Mouse (Mus musculus) yolk sac, embryonic 10.5 days (tissue): ENCODE data around the gene Efr3b.
"Not testable (repeated sequence)": the region's sequence is repeated elsewhere in the genome, so short reads cannot be mapped to it uniquely, and the experiment has no call there.

Source experiments
- DNase-seq: peaks from one replicate; pipeline ENCODE4 v3.0.0-alpha.2; 2017; ENCODE audit warnings: low spot score

Efr3b gene

DNA sequence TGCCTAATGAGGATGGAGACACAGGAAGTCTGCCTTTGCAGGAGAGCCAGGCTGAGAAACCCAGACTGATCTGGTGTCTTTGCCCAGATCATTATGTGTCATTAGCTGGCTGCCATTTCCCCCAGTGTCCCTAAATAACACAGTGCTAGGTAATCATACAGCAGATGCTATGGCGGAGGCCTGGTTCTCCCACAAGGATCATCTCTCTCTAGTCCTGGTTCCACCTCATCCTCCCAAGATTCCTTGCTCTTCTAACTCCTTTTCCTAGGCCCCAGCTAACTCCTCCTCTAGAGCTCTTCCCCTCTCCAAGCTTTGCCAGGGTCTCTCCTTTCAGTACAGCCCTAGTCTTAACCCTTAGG lies 57.7 kb downstream of the Efr3b start:
- no peak for DNase-seq

DNA sequence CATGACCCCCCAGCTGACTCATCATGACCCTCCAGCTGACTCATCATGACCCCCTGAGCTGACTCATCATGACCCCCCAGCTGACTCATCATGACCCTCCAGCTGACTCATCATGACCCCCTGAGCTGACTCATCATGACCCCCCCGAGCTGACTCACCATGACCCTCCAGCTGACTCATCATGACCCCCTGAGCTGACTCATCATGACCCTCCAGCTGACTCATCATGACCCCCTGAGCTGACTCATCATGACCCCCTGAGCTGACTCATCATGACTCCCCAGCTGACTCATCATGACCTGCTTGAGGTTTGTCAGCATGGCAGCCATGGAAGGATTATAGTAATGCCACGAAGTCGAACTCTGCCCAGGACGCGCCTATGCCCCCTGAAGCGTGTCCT lies 65.5 kb downstream of the Efr3b start:
- DNase-seq = not testable (repeated sequence)

DNA sequence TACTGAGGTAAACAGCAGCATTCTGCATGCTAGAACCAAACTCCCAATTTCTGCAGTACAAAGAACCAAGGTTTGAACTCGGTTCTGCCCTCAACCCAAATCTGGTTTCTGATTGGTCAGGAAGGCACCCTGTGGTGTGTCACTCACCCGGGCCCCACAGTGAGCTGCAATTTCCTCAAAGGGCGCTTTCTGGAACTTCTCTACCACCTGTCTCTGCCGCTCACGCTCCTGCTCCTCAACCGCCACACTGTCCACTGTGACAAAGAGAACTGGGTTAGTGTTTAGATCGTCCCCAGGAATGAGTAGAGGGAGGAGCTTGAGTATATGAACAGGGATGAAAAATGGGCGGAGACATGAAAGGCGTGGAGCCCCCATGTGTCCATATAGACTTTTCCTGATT lies 70.3 kb downstream of the Efr3b start:
- no peak for DNase-seq

DNA sequence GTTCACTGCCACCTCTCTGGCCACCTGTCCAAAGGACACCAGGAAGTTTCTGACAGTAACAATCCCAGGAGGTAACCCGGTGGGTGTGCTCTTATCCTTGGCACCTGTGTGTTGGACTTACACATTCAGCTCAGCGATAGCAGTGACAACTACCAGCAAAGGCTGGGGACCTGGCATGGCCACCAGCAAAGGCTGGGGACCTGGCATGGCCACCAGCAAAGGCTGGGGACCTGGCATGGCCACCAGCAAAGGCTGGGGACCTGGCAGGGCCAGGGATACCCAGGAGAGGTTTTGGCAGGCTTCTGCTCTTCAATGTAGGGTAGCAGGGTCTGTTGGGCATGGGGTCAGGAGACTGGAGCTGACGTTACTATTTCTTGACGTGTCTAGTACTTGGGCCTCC lies 71.5 kb downstream of the Efr3b start:
- no peak for DNase-seq

DNA sequence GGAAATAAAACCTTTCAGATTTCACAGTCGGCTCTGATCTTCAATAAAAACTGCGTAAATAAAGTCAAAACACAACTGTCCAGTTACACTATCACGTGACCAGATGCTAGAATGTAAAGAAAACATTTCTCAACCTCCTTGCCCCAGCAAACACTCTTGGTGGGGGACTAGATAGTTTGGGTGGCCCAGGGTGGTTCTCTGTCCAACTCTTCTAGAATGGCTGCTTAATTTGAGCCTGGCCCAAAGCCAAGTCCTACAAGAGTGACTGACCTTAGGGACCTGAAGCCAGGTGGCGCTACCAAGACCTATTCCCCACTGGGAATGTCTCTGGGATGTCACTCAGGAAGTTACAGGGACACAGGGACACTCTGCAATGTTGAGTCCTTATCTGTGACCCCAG lies 78.2 kb downstream of the Efr3b start:
- peak; percentile 20 for DNase-seq

DNA sequence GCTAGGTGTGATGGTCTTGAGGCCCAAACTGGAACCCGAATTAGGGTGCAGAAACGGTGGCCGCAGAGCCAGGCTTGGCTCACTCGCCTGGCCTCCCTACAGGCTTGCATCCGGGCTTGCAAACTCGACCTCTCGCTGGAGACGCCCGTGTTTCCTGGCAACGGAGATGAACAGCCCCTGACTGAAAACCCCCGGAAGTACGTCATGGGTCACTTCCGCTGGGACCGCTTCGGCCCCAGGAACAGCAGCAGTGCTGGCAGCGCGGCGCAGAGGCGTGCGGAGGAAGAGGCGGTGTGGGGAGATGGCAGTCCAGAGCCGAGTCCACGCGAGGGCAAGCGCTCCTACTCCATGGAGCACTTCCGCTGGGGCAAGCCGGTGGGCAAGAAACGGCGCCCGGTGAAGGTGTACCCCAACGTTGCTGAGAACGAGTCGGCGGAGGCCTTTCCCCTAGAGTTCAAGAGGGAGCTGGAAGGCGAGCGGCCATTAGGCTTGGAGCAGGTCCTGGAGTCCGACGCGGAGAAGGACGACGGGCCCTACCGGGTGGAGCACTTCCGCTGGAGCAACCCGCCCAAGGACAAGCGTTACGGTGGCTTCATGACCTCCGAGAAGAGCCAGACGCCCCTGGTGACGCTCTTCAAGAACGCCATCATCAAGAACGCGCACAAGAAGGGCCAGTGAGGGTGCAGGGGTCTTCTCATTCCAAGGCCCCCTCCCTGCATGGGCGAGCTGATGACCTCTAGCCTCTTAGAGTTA lies 78.7 kb downstream of the Efr3b start:
- DNase-seq = peak; percentile 91

DNA sequence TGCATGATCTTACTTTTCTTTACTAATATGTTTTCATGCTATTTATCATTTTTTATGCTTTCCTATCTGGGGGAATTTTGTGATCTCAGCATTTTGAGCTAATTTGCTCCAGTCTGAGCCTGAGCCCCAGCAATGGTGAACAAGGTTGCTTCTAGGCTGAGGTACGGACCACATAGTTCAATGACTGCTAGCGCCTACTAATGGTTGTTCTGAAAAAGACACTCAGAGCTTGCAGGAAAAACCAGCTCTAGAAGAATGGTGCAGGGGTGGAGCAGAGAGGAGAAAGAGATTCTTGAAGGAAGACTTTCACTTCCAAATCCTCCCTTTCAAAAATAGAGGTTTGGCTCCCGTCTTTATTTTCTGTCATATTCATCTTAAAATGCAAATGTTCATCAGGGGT lies 82.4 kb downstream of the Efr3b start:
- DNase-seq = no peak

DNA sequence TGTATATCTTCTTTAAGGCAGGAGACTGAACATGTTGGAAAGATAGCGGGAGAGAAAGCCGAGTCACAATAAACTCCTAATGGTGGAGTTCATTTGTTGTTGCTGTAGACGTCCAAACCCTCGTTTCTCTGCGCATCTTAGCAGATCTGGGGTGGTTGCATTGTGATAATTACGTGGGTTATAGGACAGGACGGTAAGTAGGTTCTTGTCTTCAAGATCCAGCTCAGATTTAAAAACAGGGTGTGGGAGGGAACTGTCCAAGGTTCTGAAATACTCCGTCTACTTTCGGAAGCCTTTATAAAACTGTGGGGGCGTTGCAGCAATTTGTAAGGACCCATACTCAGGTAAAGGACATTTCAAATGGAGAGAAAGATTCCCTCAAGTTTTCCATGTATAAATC lies 83.3 kb downstream of the Efr3b start:
- peak; percentile 15 for DNase-seq

DNA sequence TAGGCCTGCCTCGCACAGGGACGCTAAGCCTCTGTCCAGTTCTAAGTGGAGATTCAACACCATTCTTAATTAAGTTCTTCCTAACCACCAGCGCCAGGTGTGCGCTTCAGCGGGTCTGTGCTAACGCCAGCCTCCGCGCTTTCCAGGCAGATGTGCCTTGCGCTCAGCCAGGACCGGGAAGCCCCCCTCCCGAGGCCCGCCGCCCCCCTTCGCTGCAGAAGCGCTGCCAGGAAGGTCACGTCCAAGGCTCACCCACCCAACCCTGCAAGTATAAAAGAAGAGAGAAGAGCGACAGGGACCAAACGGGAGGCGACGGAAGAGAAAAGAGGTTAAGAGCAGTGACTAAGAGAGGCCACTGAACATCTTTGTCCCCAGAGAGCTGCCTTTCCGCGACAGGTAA lies 84.1 kb downstream of the Efr3b start, which contains the start of gene Pomc:
Pomc (plus strand) TSS at position 301 of the 400 bp plus-strand sequence.
- DNase-seq = no peak

DNA sequence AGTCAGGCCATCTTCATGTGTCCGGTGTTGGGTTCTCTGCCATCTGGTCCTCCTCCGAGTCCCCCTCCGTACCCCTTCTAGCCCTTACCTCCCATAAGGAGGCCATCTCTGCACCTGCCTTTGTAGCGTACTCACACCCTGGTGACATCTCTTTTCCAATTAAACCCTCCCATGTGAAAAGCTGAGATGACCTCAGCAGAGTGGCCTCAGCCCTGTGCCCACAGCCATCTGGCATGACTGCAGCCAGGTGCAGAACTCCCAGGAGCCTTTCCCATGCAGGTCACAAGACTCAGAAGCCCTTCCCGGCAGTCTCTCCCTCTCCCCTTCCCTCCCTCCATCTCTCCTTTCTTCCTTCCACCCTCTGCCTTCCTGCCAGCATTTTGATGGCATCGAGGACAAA lies 91.2 kb downstream of the Efr3b start:
- DNase-seq = no peak

DNA sequence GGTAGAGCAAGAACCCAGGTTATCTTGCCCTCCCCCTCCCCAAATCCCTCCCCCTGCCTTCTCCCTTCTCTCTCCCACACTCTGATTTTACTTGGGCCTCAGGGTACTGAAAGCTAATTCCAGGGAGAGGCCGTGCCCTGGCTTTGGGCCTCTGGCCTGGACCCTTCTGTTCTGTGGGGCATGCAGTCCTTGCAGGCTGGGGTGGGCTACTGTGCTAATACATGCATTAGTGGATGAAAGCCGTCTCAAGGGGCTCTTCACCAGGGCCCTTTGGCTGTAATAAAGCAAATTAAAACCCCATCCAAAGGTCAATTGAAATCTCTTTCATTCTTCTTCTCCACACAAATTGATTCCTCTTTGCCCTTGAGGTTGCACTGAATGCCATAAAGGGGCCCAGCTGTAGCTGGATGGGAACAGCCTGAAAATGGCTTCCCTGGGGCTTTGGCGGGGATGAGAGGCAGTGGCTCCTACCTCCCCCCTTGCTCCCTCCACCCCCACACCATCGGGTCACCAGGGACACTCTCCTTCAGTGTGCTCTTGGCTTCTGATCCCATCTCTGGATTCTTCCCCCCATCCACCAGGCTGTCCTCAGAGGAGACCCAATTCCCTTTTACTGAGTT lies 94.2 kb downstream of the Efr3b start:
- no peak for DNase-seq

DNA sequence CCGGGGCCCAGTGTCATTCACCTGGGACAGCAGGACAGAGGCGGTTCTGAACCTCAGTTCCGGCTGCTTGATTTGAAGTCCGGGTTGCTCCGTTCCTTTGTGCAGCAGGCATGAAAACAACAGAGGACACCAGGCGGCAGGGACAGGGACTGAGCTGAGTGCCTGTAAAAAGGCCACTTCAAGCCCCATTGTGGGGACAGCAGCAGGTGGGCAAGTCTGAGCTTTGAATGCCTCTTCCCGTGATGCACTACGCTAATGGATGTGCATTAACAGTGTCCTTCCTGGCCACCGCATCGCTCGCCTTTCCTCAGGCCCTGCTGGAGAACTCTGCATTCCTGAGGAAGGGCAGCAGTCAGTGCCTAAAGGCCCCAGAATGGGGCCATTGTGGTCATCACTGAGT lies 96.7 kb downstream of the Efr3b start:
- no peak for DNase-seq

DNA sequence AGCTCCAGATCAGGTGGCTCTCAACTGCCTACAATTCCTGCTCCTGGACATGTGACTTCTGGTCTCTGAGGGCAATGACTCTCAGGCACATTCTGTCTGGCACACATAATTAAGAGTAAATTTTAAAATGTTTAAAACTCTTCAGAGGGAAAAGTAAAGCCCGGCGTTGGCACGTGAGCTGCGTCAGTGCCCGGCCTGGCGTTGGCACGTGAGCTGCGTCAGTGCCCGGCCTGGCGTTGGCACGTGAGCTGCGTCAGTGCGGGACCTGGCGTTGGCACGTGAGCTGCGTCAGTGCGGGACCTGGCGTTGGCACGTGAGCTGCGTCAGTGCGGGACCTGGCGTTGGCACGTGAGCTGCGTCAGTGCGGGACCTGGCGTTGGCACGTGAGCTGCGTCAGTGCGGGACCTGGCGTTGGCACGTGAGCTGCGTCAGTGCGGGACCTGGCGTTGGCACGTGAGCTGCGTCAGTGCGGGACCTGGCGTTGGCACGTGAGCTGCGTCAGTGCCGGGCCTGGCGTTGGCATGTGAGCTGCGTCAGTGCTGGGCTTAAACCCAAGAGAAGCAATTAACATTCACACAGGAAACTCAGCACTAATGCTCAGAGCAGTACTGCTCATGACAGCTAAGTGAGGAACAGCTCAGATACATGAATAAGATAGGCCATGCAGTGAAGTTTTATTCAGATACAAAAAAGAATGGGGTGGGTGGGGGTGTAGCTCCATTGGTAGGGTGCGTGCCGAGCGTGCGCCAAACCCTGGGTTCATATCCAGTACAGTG lies 108.4 kb downstream of the Efr3b start:
- DNase-seq = not testable (repeated sequence)

DNA sequence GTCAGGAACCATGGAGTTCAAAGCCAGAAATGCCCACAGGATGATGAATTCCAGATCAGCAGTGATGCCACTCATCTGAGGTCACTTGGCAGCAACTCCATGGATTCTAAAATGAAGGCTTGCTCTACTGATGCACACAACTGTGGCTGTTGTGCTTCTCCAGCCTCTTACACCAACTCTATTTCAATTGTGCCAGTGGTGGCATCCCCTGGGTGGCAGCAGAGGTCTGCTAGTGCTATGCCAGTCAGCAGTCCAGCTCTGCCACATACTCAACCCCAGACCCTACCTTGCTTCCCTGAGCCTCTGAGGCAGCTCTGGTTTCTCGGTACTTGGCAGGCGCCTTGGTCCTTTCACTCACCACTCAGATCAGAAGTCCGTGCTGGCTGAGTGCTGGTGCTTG lies 109.9 kb downstream of the Efr3b start:
- no peak for DNase-seq

DNA sequence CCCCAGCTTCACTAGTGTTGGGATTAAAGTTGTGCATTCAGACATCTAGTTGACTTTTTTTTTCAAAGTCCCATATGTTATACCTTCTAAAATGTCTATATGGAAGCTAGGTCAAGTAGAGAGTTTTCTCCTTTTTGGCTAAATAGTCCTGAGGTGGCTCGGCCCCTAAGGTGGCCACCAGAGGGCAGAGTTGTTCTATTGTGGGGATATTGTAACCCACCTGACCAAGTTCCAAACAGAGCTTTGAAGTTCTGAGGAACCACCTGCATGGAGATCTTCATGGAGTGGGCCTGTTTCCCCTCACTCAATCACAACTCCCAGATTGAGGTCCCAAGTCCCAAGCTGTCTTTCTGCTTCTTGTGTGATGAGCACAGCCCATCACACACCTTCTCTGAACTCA lies 112.6 kb downstream of the Efr3b start:
- no peak for DNase-seq

DNA sequence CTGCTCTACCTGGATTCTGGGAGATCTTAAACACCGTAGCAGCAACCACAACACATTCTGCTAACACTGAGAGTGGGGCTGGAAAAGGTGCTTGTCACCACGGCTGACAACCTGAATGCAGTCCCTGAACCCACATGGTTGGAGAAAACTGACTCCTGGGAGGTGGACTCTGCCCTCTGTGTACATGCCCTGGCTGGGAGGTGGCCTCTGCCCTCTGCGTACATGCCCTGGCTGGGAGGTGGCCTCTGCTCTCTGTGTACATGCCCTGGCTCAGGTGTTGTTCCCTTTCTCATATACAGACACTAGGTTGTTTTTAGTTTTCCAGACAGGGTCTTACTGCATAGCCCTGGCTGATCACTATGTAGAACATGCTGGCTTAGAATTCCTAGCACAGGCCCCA lies 119.3 kb downstream of the Efr3b start:
- DNase-seq = peak; percentile 76

DNA sequence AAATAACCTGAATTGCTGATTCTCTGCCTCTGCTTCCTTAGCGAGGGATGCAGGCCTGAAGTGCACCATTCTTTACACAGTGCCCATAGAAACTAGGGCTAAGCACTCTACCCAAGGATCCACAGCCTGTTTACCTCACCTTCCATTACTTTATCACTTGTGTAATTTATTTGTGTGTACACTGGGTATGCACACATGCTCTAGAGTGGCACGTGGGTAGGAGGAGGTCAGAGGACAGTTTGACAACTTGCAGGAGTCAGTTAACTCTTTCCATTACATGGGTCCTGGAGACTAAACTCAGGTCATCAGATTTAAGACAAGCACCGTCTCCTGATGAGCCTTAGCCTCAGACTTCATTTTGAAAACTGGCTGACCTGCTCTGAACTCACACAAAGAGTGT lies 120.1 kb downstream of the Efr3b start:
- DNase-seq = no peak

DNA sequence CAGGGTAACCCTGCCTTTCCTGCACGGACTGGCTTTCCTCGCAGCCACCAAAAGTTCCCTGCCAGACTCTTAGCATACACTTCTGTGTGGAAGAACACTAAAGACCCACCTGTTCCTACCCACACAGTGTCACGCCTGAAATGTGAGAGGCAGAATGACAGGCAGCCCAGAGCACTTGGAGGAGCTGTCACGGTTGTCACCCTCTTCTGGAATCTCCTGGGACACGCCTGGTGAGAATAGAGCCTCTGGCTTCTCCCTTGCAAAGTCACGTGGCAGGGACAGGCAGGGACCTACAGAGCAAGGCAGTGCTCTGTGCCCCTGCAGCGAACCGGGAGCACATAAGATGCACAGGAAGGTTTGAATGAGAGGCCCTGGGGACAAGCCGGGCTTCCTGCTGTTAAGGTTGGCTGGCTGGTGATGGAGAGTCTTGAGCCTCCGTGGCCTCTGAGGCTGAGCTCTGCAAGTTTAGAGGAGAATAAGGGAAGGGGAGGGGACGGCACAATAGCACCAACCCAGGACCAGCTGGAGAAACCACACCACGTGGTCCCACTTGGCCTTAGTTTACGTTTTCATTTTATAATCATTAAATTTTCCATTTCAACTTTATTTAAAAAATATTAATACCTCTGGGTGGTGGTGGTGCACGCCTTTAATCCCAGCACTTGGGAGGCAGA lies 120.9 kb downstream of the Efr3b start:
- no peak for DNase-seq

DNA sequence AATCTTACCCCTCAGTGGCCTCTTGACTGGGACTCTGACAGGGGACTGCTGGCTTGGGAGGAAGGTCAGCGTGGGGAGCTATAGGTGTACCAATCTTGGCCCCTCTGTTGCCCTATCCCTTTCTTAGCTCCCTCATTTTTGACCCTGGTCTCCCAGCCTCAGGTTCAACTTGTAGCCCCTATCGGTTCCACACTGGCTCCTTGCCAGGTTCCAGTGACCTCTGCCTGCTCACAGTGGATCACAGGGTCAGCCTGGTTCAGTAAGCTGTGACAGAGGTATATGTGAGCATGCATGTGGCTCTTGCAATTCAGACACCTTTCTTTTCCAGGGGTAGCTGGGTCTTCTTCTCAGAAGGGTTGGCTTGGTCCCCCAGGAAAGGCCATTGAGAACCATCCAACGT lies 122.9 kb downstream of the Efr3b start:
- no peak for DNase-seq
